Mouse (Mus musculus) forebrain, postnatal 0 days (tissue): ENCODE results near the gene Pnp. TPM values are rescaled to one million over a fixed set of nuclear protein-coding genes. Genes with fewer than 3 reads are reported as not detected.
A peak's percentile ranks its signal among the peaks of the same experiment; 100 is the strongest.
"Not testable (repeated sequence)": the region's sequence is repeated elsewhere in the genome, so short reads cannot be mapped to it uniquely, and the experiment has no call there.

Source experiments
- ATAC-seq: fragments of 200-750 bp; cut with Nextera tagmentation; 2 replicates; pipeline ENCODE4 v1.8.0; 2017; ENCODE audit warnings: mild to moderate bottlenecking, moderate library complexity
- DNase-seq: peaks from one replicate; pipeline ENCODE4 v3.0.0-alpha.2; 2015
- H3K27ac ChIP-seq: fragments of 300-500 bp; sonication (generic); 2 replicates; pipeline ENCODE4 v1.5.1; 2014; ENCODE audit warnings: low read depth, mild to moderate bottlenecking, antibody characterized with exemption, low read length, moderate library complexity, mixed read lengths
- H3K27me3 ChIP-seq: fragments of 300-500 bp; sonication (generic); 2 replicates; pipeline ENCODE4 v1.6.1; 2014; ENCODE audit warnings: mild to moderate bottlenecking, low read length, mixed read lengths; ENCODE audit not compliant: insufficient read depth
- H3K36me3 ChIP-seq: fragments of 300-500 bp; sonication (generic); 2 replicates; pipeline ENCODE4 v1.6.1; 2014; ENCODE audit warnings: mild to moderate bottlenecking, moderate library complexity; ENCODE audit not compliant: insufficient read depth
- H3K4me1 ChIP-seq: fragments of 300-500 bp; sonication (generic); 2 replicates; pipeline ENCODE4 v1.6.1; 2014; ENCODE audit warnings: antibody characterized with exemption; ENCODE audit not compliant: insufficient read depth
- H3K4me2 ChIP-seq: fragments of 300-500 bp; sonication (generic); 2 replicates; pipeline ENCODE4 v1.6.1; 2014; ENCODE audit warnings: low read depth, mild to moderate bottlenecking, moderate library complexity
- H3K4me3 ChIP-seq: fragments of 300-500 bp; sonication (generic); 2 replicates; pipeline ENCODE4 v1.5.1; 2014; ENCODE audit warnings: low read depth, low read length, mixed read lengths
- H3K9ac ChIP-seq: fragments of 300-500 bp; sonication (generic); 2 replicates; pipeline ENCODE4 v1.6.1; 2014; ENCODE audit warnings: mild to moderate bottlenecking
- H3K9me3 ChIP-seq: fragments of 300-500 bp; sonication (generic); 2 replicates; pipeline ENCODE4 v1.6.1; 2016; ENCODE audit warnings: low read length
- CTCF ChIP-seq: sonication (generic); IDR thresholded peaks from 2 replicates; pipeline ENCODE4 v1.5.1; 2016; ENCODE audit warnings: antibody characterized with exemption, control low read depth, low read depth
- WGBS: fragments of 180-500 bp; shearing (Covaris S2); extraction: QIAGEN DNeasy Blood & Tissue Kit; methylation state at CpG from one replicate; pipeline ENCODE4 v1.1.7; 2014; 5-methylcytosine and 5-hydroxymethylcytosine counted together
- polyA plus RNA-seq: library from polyadenylated mRNA; unstranded; fragments of >200 nt; fragmentation: Nextera tagmentation; extraction: Ambion mirVana; gene quantifications from 2 replicates; pipeline ENCODE4 v1.2.1, GENCODE M21; 2015
- total RNA-seq: library from RNA; depleted of rRNA; stranded (reverse); fragments of >200 nt; gene quantifications from 2 replicates; pipeline ENCODE4 v1.2.3, GENCODE M21; 2014

Gene Pnp
- total and polyA plus RNA-seq, 2 experiments from 2014 or later: 13.1 to 20.0 TPM

GRCm38 (mm10) chr14:50931493-50932020 is 675 bp downstream of the Pnp start:
- peak overlapping the region; percentile 46 for H3K9ac ChIP-seq
- peaks cover 8% of the 10 kb centered on the region; the same call in 1 of the 2 replicates for H3K4me1 ChIP-seq
- ATAC-seq (no peak), DNase-seq (no peak)
- no peaks in the 10 kb centered on the region for H3K27me3 ChIP-seq
- no peaks in the 10 kb centered on the region for H3K9me3 ChIP-seq
- 10% methylated on average over 12 of the region's 12 CpGs for WGBS
- H3K4me2 ChIP-seq: peak overlapping the region; percentile 54
- H3K36me3 ChIP-seq: peaks cover 21% of the 10 kb centered on the region
- peak overlapping the region; percentile 80 for H3K27ac ChIP-seq
- H3K4me3 ChIP-seq: peak overlapping the region; percentile 81
- no peak for TF ChIP-seq CTCF

- Histone ChIP-seq H3K4me2 (no peak overlapping the region), H3K27ac (no peak overlapping the region), H3K4me1 (no peaks in the 10 kb centered on the region), H3K4me3 (no peak overlapping the region), H3K27me3 (no peaks in the 10 kb centered on the region), H3K9ac (no peak overlapping the region), H3K9me3 (no peaks in the 10 kb centered on the region), H3K36me3 (no peaks in the 10 kb centered on the region)
- no peak for TF ChIP-seq CTCF
- ATAC-seq (no peak), DNase-seq (no peak)
- 41% methylated on average over 1 of the region's 1 CpGs for WGBS
These were observed 5.8 kb downstream of the Pnp start for GRCm38 (mm10) chr14:50936649-50937048.

GRCm38 (mm10) chr14:50938119-50938908 is 7.4 kb downstream of the Pnp start:
- no peak overlapping the region for H3K27ac ChIP-seq
- H3K4me3 ChIP-seq: no peak overlapping the region
- DNase-seq: no peak
- no peak for ATAC-seq
- H3K27me3 ChIP-seq: no peaks in the 10 kb centered on the region
- TF ChIP-seq CTCF: no peak
- no peaks in the 10 kb centered on the region for H3K4me1 ChIP-seq
- H3K36me3 ChIP-seq: no peaks in the 10 kb centered on the region
- H3K9ac ChIP-seq: no peak overlapping the region
- no peaks in the 10 kb centered on the region for H3K9me3 ChIP-seq
- 84% methylated on average over 3 of the region's 3 CpGs for WGBS
- H3K4me2 ChIP-seq: no peak overlapping the region

GRCm38 (mm10) chr14:50938940-50939339 is 8.1 kb downstream of the Pnp start:
- Histone ChIP-seq H3K27ac (no peak overlapping the region), H3K4me3 (no peak overlapping the region), H3K4me1 (no peaks in the 10 kb centered on the region), H3K4me2 (no peak overlapping the region), H3K27me3 (no peaks in the 10 kb centered on the region), H3K36me3 (no peaks in the 10 kb centered on the region), H3K9ac (no peak overlapping the region), H3K9me3 (no peaks in the 10 kb centered on the region)
- DNase-seq (no peak), ATAC-seq (no peak)
- TF ChIP-seq CTCF: no peak
- 43% methylated on average over 2 of the region's 2 CpGs for WGBS

- DNase-seq: peak; percentile 86
- 15% methylated on average over 31 of the region's 31 CpGs for WGBS
- Histone ChIP-seq H3K4me3 (peak within 1 kb of the TSS; percentile 37), H3K36me3 (no peaks in the 10 kb centered on the region), H3K4me1 (no peaks in the 10 kb centered on the region; the same call in 1 of the 2 replicates), H3K27me3 (no peaks in the 10 kb centered on the region), H3K27ac (peak within 1 kb of the TSS; percentile 77), H3K9me3 (no peaks in the 10 kb centered on the region), H3K9ac (peak within 1 kb of the TSS; percentile 40), H3K4me2 (peak within 1 kb of the TSS; percentile 47)
- no peak; the same call in 1 of the 2 replicates for TF ChIP-seq CTCF
- peak; percentile 96 for ATAC-seq
These were observed 13.2 kb downstream of the Pnp start, which contains the start of gene Gm49342 for GRCm38 (mm10) chr14:50943932-50944667. Gm49342 (plus strand) TSS chr14:50944517.

- H3K9me3 ChIP-seq, H3K36me3 ChIP-seq, H3K27me3 ChIP-seq, H3K4me1 ChIP-seq: not testable (repeated sequence)
- TF ChIP-seq CTCF: peak; percentile 57
- ATAC-seq: peak; percentile 97
- H3K4me2 ChIP-seq: peak overlapping the region; percentile 47
- WGBS: under 1% methylated on average over 15 of the region's 15 CpGs
- peak overlapping the region; percentile 37 for H3K4me3 ChIP-seq
- peak; percentile 76 for DNase-seq
- H3K27ac ChIP-seq: peak overlapping the region; percentile 77
- H3K9ac ChIP-seq: peak overlapping the region; percentile 40
These were observed 13.8 kb downstream of the Pnp start for GRCm38 (mm10) chr14:50944668-50945033.

- not testable (repeated sequence) for H3K9me3 ChIP-seq, DNase-seq, H3K36me3 ChIP-seq, H3K4me1 ChIP-seq, H3K27me3 ChIP-seq, ATAC-seq
- Histone ChIP-seq H3K4me2 (peak overlapping the region; percentile 47), H3K9ac (peak overlapping the region; percentile 40), H3K27ac (peak overlapping the region; percentile 36; the same call in 1 of the 2 replicates), H3K4me3 (peak overlapping the region; percentile 37)
- whole genome bisulfite sequencing: 3% methylated on average over 6 of the region's 6 CpGs
These were observed 14.2 kb downstream of the Pnp start for GRCm38 (mm10) chr14:50945081-50945480.

GRCm38 (mm10) chr14:50945526-50945925 is 14.6 kb downstream of the Pnp start:
- not testable (repeated sequence) for ATAC-seq
- H3K9ac ChIP-seq: peak overlapping the region; percentile 40; the same call in 1 of the 2 replicates

More at GRCm38 (mm10) chr14:50945526-50945925, 14.6 kb downstream of the Pnp start:
- DNase-seq, H3K27ac ChIP-seq, H3K27me3 ChIP-seq, H3K9me3 ChIP-seq, H3K36me3 ChIP-seq, H3K4me1 ChIP-seq: not testable (repeated sequence)
- H3K4me2 ChIP-seq: peak overlapping the region; percentile 47
- 25% methylated on average over 3 of the region's 3 CpGs for WGBS
- H3K4me3 ChIP-seq: peak overlapping the region; percentile 37
